Mouse (Mus musculus) CD8-positive naive resting alpha-beta T cell, adult 2 months (primary cell): Measurements from ENCODE around the gene Gm47791.

Experiments
- DNase-seq, 2 experiments: peaks; one replicate each; pipeline ENCODE4 v3.0.0; 2022; ENCODE audit warnings: low read depth in 2 of 2, low spot score in 2 of 2

Gene Gm47791

DNA sequence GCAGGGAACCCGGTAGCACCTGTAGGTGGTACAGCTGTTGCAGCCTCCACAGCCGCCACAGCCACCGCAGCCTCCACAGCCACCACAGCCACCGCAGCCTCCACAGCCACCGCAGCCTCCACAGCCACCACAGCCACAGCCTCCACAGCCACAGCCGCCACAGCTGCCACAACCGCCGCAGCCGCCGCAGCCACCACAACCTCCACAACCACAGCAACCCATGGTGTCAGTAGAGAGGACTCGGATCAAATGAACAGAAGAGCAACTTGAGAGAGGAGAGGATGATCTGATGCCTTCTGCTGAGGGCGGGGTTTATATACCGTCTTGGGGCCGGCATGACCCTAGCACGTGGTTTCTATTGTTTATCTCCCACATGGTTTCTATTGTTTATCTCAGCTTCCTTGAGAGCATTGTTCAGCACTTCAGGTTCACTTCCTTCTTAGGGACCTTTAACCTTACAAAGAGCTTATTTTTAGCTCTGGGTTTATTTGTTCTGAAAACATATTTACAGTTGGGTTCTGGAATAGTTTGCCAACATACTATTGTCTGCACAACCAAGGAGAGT, at the start of gene Gm47791:
Gm47791 (minus strand) TSS at position 222 of the 565 bp plus-strand sequence.
- DNase-seq: no peak

DNA sequence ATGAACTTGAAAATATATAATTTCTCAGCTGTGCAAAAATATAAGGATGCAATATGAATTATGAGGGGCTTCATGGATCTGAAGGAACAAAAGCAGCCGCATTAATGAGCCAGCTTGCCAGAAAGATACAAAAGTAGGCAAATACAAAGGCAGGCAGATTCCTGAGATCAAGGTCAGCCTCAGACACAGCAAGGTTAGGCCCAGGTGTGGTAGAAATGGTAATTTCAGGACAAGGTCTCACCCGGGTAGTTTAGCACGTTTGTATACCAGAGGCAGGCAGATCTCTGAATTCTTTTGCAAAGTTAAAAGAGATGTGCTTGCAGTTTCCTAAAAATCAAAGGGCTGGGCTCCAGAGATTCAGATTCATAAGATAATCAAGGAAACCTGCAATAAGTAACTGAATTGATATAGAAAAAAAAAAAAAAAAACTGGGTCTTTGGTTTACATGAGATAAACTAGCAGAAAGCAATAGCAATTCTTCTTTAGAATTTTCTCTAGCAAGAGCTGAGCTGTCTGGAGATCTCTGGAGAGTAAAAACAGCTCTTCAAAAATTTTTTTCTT, 49.7 kb upstream of the Gm47791 start:
- DNase-seq: no peak

DNA sequence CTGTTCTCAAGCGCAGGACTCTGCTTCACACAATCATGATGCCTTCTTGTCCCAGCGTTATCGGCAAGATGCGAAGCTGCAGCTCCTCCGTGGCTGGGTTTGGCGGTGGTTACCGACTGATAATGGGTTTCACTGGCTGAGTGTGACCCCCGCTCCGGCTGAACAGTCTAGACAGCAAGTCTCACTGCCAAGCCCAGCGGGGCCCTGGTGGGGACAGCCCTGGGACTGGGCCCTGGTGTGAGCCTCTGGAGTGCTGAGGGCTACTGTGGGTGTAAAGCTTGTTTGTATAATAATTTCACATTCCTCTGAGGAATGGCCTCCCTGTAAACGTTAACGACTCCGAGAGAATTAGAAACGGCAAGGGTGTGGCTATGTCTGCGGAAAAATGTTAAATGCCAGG, 49.1 kb upstream of the Gm47791 start:
- DNase-seq: no peak

DNA sequence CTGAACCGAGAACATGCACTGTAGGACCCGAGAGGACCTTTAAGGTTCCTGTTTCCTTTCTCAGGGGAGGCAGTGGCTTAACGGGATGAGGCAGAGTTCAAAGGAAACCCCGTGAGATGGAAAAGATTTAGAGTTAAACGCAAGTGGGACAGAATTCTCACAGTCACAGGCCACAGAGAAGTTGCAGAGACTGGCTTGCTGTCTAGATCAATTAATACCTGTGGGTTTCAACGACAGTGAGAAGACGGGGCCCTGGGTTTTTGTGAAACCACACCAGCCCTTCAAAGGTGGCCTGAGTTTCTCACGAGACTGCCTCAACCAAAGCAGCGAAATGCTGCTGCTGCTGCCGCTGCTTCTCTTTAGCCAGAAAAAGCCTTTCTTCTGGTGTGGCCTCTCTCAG, 48.3 kb upstream of the Gm47791 start:
- DNase-seq: peak in 1 of 2 experiments; percentile 31

DNA sequence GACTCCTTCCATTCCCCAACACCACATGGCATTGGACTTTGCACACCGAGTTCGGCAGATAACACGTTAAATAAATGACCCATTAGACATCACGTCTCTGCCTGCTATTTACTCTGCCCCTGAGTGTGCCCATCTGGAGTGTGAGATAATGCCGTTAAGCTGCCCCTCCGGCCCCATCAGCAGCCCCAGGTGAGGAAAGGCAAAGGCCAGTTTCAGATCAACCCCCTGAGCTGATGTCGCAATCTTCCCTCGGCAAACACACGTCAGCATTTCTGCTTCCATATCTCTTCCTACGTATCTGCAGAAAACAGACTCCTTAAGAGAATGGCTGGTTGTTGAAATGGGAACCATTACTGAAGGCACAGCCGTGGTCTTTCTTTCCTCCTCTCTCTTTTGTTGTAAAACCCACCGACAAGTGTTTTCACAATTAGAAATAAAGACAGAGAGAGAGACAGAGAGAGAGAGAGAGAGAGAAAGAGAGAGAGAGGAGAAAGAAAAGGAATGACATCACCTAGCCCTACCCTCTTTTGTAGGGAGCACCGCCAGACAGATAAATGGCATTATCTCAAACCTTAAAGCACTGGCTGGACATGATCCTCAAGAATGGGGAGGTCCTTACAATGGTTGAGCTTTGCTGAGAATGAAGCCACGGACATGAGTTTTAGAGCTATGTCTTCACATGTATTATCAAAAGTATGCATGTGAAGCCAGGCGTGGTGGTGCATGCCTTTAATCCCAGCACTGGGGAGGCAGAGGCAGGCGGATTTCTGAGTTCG, 45.1 kb upstream of the Gm47791 start:
- DNase-seq: no peak

DNA sequence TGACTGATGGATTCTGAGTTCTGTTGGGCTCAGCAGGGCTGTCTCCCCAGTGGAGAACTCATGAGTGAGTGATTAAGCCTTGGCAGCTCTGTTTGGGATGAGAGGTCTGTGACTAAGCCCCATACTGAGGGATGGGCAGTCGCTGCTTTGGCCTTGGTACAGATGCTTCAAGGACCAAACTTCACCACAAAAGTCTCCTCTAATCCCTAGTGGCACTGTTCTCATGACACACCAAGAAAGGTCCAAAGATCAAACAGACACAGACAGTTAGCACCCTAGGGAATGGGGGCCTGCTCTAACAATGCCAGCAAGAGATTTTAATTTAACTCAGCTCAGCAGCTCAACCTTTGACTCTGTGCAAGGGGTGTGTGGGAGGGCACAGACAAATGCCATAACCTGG, 40.7 kb upstream of the Gm47791 start:
- no peak for DNase-seq

GRCm38 (mm10) chr1:82808564-82808963, 37.5 kb upstream of the Gm47791 start:
- no peak for DNase-seq

GRCm38 (mm10) chr1:82807206-82807605, 36.2 kb upstream of the Gm47791 start:
- DNase-seq: peak; percentile 28 to 37

GRCm38 (mm10) chr1:82806391-82806790, 35.3 kb upstream of the Gm47791 start:
- DNase-seq: no peak

GRCm38 (mm10) chr1:82804059-82804458, 33.0 kb upstream of the Gm47791 start:
- DNase-seq: no peak

- DNase-seq: peak; percentile 21 to 45
Observed at GRCm38 (mm10) chr1:82803608-82804007, 32.6 kb upstream of the Gm47791 start.

- DNase-seq: no peak
Observed at GRCm38 (mm10) chr1:82801105-82801783, 30.2 kb upstream of the Gm47791 start.

- DNase-seq: no peak
Observed at GRCm38 (mm10) chr1:82798922-82799321, 27.9 kb upstream of the Gm47791 start.

DNA sequence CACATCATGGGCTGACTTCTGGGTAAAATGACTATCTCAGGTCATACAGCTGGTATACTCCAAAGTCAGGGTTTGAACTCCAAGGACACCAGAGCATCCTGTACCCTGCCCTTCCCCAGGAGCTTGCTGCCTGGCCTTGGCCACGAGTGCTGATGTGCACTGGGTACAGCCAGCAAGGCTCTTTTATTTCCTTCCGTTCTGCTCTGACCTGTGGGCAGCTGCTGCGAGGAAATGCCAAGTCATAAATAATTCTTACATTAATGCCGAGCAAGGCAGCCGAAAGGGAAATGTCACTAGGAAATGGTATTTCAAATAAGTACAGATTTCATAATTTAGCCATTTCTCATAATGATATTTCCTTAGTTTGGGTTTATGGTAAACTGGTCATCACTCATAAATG, 27.3 kb upstream of the Gm47791 start:
- no peak for DNase-seq

- no peak for DNase-seq
Observed at GRCm38 (mm10) chr1:82797088-82797487, 26.0 kb upstream of the Gm47791 start.

DNA sequence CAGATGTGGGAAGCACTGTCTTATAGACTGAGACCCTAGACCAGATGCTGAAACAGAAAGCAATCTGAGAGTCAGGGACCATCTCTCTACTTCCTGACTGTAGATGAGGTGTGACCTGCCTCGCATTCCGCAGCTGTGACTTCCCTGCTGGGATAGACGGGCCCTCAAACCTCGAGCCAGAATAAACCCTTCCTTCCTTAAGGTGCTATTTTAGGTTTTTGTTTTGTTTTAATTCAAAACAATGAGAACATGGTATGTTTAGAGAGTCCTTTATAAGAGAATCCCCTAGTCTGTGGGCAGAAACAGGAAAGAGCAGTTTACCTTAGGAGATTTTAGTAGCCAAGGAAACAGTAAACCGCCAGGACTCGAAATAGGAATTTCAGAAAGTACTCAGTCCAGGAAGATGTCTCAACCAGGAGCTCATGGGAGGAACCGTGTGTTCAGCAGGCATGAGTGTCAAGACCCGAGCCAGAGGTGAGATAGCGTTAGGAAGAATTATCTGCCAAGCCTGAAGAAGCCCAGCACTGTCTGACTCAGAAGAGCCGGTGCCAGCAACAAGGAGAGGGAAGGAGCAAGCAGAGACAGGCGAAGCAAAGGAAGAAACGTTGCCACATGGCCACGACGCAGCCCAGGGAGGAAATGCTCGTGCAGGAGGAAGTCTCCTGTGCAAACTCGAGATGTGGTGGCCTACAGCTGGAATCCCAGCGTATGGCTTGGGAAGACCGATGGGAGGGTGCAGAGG, 24.8 kb upstream of the Gm47791 start:
- no peak for DNase-seq

DNA sequence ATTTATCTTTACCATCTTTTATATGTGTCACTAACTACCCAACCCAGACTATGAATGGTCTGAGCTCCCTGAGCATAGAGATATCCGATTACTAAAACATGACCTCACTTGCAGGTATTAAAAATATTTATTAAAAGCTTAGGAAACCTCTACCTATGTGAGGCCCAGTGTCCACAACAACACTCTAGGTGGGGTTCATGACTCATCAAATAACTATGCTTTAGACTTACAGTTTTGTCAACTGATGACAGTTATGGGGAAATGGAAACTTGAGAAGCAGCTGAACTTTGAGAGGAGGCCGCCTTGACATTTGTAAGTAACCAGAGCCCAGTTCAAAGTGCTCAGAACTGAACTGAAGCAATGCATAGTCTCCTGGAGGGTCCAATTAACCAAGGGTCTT, 24.2 kb upstream of the Gm47791 start:
- DNase-seq: no peak

- no peak for DNase-seq
Observed at GRCm38 (mm10) chr1:82793986-82794385, 22.9 kb upstream of the Gm47791 start.

GRCm38 (mm10) chr1:82793110-82793509, 22.1 kb upstream of the Gm47791 start:
- no peak for DNase-seq

- no peak for DNase-seq
Observed at GRCm38 (mm10) chr1:82792238-82792637, 21.2 kb upstream of the Gm47791 start.

GRCm38 (mm10) chr1:82791105-82791504, 20.1 kb upstream of the Gm47791 start:
- DNase-seq: no peak
